Mouse (Mus musculus) cerebellum, adult 8-10 months (tissue): Measurements from ENCODE around the gene Slc19a1.
A peak's percentile ranks its signal among the peaks of the same experiment; 100 is the strongest.

Source experiments
- DNase-seq: peaks from one replicate; pipeline ENCODE4 v3.0.0; 2022

The Slc19a1 gene

DNA sequence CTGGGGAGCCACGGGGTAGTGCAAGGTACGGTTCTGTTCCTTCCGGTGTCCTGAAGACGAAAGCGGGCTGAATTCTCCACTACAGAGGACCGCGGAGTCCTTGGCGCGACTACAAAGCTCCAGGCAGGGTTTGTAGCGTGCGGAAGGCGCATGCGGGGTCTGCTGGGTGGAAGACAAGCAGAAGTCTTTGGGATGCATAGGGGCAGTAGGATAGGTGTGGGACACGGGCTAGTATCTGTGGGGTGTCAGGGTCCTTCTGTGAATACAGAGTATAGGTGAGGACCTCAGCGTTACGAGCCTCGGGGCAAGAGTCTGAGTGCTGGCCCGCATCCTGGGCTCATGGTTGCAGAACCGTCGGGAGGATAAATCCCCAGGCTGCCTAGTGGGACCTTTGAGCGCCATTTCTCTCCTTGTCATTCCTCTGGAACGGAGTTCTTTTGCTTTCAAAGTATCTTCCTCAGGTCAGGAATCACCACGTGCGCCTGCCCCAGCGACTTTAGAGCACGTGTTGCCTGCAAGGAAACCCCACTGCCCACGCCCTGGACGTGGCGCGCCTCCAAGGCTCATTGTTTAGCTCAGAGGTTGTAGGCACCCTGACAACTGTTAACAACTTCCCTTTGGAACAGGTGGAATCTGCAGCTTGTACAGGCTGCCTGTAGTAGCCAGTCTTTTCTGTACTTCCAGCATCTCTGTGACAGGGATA, 1.4 kb downstream of the Slc19a1 start:
- peak; percentile 51 for DNase-seq

DNA sequence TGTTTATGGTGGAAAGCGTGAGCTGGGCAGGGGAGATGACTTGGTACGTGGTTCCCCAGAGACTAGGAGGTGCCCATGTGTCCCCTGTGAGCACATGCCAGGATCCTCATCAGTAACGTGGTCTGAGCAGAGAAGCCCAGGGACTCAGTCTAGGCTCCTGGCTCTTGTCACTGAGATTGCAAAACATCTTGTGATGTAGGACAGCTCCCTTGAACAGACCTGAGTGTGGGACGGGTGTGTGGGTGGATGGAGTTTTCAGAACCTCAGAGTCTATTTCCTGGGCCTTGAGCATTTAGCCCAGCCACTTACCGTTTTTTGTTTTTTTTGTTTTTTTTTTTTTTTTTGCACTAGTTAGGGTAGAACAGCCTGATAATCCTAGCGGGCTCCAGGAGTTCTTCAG, 3.4 kb downstream of the Slc19a1 start:
- no peak for DNase-seq

DNA sequence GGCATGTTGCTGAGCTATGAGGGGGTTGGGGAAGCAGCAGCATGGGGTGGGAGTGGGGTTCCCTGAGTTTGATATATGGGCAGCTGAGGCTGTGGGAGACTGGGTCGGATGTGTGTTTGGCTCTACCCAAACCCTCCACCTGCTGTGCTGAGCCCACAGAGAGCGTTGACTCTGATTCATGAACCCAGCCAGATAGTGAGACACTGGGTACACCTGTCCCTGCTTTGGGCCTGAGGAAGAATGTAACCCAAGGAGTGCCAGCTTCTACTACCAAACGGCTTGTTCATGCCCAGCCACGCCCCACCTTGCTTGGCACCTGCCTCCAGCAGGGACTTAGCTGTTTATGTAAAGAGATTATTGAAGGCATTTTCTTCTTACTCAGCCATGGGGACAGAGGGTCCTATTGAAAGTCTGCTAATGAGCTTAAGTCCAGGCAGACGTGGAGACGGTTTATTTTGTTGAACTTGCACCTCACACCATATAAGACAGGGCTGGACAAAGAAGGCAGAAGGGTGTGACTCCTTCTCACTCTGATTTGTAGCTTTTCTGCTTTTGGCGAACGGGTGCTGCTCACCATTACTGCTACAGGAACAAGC, 6.6 kb downstream of the Slc19a1 start:
- no peak for DNase-seq

DNA sequence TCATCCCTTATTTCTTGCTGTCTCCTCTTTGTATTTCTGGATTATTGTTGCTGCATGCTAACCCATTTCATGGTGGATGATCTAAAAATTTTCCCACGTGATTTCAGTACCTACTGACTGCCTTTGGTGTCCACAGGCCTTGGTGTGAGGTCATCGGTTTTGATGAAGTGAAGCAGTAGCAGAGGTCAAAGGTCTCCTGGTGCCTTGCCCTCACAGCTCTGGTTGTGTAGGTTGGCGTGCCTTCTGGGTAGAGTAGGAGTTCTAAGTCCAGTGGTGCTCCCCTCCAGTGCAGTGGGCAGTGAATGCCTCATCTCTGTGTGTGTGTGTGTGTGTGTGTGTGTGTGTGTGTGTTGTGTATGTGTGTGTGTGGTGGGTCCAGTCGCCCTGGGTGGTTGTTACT, 16.2 kb downstream of the Slc19a1 start:
- no peak for DNase-seq

DNA sequence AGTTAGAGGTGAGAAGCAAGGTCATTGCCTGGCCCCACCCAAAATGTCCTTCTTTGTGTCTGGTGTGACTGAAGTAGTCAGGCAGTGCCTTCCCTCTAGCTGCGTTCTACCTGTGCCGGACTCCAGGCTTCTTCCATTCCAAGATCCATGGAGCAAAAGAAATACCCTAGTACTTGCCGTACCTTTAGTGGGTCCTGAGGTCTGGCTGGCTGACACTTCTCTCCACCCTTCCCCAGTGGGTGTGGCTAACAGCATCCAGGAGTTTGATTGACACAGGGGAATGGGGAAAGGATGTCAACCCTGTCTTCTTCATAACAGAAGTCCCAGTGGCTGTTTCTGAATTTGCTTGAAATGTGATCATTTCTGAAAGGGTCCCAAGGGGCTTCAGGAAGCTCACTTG, 16.6 kb downstream of the Slc19a1 start:
- DNase-seq: no peak

DNA sequence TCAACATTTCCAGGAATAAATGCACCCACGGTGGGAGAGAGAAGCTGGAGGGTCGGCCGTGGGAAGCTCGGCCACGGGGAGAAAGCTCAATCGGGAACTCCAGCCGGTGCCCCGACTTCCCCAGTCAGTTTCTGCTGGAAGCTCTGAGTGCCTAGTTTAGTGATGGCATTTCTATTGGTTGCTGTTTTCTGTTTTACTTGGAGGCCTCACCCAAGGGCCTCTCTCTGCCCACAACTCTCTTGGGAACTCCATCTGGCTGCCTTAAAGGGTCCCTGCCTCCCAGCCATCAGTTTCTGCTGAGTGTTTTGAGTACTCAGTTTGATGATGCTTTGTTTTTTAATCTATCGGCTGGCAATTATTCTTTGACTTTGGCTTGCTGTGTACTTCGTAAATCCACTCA, 24.7 kb downstream of the Slc19a1 start:
- no peak for DNase-seq

DNA sequence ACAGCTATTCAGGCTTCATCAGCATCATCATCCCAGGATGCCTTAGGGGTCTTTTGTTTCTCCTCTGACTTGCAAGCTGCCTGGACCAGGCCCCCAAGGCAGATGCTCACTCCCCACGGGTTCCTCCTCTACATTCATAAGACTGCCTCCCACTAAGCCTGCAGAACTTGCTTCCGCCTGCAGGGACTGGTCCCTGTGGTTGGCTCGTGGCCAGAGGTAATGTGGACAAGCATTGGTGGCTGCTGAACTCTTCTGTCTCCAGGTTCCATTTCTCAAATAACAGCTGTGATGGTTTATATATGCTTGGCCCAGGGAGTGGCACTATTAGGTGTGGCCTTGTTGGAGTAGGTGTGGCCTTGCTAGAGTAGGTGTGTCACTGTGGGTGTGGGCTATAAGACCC, 29.4 kb downstream of the Slc19a1 start:
- DNase-seq: no peak

DNA sequence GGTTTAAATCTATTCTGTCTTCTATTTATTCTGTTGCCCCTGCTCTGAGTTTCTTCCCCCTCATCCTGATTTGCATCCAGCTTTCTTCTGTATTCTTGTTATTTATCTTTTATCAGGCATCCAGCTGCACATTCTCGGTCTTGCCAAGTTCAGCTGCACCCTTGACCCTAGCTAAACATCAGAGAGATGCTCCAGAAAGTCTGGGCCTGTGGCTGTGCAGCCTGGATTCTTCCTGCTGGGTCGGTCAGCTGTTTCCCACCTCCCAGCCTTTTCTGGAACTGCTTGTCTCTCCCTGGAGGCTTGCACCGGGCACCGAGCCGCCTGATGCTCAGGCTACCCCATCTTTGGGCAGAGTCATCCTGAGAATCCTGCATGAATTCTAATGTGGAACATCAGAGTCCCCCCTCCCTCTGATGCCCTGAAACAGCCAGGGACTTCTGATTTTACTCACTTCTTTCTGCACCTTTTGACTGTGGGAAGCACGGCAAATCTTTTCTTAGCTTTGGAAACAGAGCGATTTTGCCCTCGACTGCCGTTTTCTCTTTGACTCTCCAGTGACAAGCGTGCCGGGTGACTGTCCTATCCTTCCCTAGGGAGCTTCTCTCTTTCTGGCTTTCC, 30.5 kb downstream of the Slc19a1 start:
- DNase-seq: no peak

DNA sequence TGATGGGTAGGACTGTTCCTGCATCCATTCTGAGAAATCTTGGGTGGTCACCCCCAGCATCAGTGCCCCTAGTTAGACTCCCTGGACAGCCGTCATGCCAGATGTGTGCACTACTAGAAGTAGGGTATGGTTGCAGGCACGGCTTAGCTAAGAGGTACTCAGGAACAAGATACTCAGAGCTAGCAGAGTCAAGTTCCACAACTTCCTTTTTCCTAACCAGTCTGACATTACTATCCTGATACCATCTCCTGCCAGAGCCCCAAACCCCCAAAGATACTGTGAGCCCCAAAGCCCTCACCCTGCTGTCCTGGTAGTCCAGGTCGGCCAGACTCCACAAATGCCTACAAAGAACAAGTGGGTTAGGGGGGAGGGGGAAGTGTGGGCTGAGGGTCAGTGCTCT, 32.2 kb downstream of the Slc19a1 start:
- DNase-seq: no peak

DNA sequence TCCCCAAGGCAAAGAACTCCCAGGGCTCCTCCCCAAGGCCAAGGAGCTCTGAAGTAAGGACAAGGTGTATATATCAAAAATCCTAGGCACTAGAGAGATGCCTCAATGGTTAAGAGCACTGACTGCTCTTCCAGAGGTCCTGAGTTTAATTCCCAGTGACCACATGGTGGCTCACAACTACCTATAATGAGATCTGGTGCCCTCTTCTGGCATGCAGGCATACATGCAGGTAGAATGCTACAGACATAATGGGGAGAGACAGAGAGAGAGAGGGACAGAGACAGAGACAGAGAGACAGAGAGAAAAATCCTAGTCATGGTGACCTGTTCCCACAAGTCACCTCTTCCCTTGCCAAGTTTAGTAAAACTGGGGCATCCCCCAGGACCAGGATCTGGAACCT, 32.6 kb downstream of the Slc19a1 start:
- DNase-seq: no peak

DNA sequence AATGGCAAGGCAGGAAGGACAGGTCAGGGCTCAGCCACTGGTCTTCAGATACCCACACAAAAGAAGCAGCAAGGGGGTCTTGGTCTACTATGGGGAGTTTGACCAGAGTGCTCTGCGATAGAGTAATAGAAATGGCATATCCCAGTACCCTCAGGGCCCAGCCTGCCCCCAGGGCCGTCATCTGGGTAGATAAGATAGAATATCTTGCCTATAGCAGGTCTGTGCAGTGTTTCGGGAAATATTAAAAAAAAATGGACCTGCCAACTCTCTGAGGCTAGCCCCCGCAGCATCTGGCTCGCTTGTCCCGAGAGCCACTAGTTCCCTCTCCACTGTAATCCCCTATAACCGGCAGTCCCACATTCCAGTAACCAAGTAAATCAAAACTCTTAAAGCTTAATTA, 36.4 kb downstream of the Slc19a1 start:
- DNase-seq: no peak

DNA sequence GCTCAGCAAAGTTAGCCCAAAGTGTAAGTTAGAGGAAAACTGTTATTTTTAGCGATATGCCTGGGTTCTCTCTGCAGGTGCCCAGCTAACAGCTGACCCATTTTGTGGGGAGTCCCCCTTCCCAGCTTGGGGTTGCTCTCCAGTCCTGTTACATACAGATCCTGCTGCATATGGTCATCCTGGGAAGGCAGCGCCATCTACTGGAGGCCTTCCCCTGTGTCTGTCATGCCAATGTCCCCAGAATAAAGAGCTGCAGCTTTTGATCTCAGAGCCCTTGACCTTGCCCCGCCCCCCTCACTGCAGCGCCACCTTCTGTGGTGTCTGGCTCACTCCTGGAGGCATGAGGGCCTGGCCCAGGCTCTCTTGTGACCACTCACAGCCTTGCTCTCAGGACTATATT, 38.0 kb downstream of the Slc19a1 start:
- peak; percentile 71 for DNase-seq

DNA sequence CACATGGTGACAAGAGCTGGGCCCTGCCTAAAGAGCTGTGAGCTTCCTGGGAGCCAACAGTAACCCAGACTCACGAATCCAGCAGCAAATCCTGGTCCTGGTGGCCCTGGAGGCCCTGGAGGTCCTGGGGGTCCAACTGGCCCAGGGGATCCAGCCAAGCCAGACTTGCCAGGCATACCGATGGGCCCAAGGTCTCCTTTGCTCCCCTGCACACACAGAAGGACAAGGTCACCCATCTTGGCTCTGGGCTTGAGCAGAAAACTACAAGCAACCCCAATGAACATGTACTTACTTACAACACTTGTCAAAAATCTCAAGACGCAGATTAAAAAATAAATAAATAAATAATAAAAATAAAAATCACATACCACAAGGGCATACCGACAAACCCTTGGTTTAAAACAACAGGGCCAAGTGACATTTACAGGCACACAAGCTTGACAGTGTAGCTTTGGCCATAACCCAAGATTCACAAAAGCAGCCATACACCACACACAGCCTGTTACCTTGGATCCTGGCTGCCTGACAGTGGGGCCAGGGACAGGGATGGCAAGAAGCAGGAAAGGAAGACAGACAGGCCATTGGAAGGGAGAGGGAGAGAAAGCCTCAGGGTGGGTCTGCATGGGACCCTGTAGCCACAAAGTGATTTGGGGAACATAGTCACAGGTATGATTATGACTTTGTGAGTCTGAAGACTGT, 42.4 kb downstream of the Slc19a1 start:
- peak; percentile 50 for DNase-seq

DNA sequence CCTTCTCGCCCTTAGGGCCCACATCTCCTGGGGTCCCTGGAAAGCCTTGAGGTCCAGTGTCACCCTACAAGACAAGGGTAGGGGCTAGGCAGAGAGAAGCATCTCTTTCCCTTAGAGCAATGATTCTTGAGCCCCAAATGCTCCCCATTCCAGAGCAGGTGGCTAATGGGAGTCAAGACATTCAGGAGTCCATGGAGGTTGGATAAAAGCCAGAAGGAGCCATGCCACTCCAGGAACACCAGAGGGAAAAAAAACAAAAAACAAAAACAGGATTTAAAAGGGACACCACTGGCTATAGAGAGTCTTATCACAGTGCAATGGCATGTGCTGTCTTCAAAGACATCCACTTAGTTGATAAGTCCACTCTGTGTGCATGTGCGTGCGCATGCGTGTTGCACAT, 46.4 kb downstream of the Slc19a1 start:
- no peak for DNase-seq

DNA sequence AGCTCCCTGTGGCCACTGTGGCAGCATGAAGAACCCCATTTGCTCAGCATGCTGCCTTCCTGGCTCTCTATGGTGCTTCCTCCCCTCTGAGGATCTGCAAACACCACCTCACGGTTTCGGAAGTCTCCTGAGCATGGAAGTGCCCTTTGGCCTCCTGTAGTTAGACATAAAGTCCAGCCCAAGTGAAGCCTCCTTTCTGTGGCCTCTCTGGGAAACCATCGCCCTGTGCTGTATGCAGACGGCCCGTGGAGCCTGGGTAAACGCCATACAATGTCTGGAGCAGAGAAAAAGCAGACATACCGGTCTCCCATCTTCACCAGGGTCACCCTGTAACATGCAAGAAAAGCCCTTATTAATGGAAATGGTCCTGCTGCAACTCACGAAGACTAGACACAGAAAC, 46.9 kb downstream of the Slc19a1 start:
- DNase-seq: no peak

DNA sequence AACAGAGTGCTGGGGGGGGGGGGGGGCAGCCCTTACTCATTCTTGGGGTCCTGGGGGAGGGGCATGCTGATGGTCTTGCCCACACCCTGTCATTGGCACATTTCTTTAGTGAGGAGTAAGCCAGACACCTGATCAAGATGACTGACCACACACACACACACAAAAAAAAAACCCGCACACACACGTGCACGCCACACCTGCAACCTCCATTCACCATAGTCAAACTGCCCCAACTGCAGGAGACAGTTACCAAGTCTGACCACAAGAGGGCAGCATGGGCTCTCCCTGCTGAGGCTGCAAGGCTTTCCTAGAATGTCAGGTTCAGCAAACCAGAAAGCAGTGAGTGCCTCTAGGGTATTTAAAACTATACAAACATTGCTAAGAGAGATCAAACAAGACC, 50.4 kb downstream of the Slc19a1 start:
- peak; percentile 75 for DNase-seq

DNA sequence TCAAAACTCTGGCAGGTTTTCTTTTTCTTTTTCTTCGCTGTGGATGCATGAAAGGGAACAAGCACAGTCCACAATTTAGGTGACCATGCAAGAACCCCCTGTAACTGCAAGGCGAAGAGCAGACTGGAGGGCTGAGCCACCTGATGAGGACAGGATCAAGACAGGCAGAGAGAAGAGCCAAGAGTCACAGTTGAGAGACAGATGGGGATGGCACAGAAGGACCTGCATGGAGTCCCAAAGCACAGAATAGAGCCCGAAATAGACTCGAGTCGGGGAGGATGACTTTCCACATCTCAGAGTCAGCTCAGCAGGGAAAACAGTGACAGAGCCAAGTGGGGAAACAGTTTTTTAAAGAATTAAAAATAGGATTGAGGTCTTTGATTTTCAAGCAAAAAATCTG, 50.9 kb downstream of the Slc19a1 start:
- DNase-seq: peak; percentile 25

DNA sequence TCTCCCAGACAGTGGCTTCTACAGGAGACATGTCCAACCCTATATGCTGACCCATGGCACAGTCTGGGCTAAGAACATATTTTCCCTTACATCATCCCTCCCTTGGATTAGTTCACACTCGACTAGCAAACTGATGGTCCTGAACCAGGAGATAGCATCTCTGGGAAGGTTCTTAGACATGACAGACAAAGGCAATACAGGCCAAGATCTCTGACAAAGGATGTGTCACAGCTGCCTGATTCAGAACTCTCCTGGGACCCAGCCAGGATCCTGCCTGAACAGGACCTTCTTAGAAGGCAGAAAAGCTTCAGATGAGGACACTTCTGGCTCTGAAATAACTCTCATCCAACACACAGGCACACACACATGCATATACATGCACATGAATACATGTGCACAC, 52.5 kb downstream of the Slc19a1 start:
- DNase-seq: no peak

DNA sequence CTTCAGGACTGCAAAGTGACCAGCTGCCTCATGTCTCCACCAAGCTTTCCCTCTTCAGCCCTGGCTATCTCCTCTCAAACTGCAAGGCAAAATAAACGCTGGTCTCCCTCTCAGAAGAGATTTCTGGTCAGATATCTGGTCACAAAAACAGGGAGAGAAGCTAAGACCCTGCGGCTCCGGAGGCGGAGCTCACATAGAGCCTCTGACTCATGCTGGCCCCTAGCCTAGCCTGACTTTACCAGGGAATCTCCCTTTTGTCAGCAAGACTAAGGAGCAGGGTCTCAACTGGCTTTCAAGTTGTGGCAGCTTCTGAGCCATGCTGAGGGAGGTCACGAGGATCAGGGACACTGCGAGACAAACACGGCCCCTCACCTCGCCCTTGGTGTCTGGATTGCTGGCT, 57.3 kb downstream of the Slc19a1 start:
- no peak for DNase-seq

DNA sequence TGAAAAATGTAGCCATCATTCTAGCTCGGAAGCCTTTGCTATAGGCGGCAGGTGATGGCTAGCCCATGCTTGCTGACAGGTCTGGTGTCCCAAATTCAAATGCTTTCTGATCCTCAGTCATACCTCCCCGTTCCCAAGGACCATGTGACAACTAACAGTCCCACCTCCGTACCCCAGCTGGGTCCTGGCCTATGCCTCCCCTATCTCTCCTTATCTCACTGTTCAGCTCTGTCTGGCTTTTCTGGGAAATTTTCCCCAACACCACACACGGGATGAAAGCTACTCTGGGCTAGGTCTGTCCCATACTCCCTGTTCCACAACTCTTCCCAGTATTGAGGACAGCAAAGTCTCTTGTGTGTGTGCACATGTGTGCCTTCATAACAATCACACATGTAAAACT, 58.0 kb downstream of the Slc19a1 start:
- DNase-seq: no peak

DNA sequence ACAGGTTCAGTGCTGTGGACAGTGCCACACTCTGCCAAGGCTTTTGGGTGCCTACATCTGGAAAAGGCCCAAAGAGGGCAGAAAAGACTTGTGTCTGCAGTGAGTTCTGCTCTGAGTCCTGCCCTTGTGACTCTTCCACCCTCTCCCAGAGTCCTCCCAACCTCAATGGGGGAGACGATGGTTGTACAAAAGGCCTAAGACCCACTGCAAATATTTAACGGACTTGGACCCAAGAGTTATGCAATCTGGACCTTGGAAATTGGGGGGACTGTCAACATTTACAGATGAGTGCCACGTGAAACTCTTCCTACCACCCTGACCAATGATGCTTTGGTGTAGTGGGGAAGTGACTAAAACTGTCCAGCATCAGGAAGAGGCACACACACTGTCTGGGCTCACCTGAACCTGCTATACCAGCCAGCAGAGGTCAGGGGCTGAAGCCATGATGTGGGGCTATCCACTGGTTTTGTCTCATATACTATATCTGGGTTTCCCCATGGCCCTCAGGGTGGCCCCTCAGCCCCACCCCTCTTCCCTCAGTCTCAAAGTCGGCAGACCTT, 59.6 kb downstream of the Slc19a1 start:
- DNase-seq: no peak

DNA sequence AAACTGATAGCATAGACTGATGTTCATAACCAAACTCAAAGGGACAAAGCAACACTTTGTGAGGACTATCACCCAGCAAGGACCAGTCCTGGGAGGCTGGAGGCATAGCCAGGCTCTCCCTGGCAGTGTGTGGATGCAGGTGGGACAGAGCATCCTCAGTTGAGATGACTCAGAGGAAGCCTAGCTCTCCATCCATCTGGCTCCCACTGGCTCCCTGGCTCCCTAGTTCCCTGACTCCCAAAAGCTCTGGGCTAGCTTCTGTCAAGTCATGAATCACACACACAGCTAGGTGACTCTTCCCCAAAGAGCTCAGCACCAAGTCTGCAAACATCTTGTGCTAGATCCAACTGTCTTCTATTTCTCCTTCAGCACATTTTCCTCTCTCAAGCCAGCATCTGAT, 61.8 kb downstream of the Slc19a1 start:
- peak; percentile 44 for DNase-seq

DNA sequence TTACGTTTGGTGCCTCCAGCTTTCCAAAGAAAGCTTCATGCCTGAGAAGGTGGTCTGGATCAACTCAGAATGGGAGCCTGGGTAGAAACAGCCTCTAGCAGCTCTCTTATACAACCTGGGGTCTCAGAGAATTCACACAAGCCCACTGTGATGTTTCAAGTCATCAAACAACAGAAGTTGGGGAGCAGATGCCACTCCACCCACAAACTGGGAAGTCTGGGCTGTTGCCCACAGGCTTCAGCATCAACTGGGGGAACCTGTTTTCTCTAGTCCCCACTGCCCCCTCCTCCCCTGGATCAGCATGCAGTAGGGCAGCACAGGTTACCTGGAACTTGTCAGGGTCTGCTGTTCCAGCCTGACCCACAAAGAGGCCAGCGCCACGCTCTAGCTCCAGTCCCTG, 63.6 kb downstream of the Slc19a1 start:
- no peak for DNase-seq
